Mouse (Mus musculus) embryonic facial prominence, embryonic 14.5 days (tissue): ENCODE results near the gene Mrpl23. TPM values are rescaled to one million over a fixed set of nuclear protein-coding genes. Genes with fewer than 3 reads are reported as not detected.

Source experiments
- ATAC-seq: fragments of 200-750 bp; cut with Nextera tagmentation; 2 replicates; pipeline ENCODE4 v1.8.0; 2017; ENCODE audit warnings: low read depth, moderate number of reproducible peaks, moderate TSS enrichment
- DNase-seq: peaks from one replicate; pipeline ENCODE4 v3.0.0-alpha.2; 2015; ENCODE audit warnings: low spot score
- H3K27ac ChIP-seq: fragments of 300-500 bp; sonication (generic); replicated peaks from 2 replicates; pipeline ENCODE4 v1.5.1; 2014; ENCODE audit warnings: low read depth, mild to moderate bottlenecking, low read length, moderate library complexity
- H3K27me3 ChIP-seq: fragments of 300-500 bp; sonication (generic); replicated peaks from 2 replicates; pipeline ENCODE4 v1.6.1; 2014; ENCODE audit warnings: low read length; ENCODE audit not compliant: control insufficient read depth, insufficient read depth
- H3K36me3 ChIP-seq: fragments of 300-500 bp; sonication (generic); 2 replicates; pipeline ENCODE4 v1.6.1; 2014; ENCODE audit warnings: low read length, mixed read lengths; ENCODE audit not compliant: control insufficient read depth, insufficient read depth
- H3K4me1 ChIP-seq: fragments of 300-500 bp; sonication (generic); 2 replicates; pipeline ENCODE4 v1.6.1; 2014; ENCODE audit warnings: antibody characterized with exemption, low read length; ENCODE audit not compliant: control insufficient read depth, insufficient read depth
- H3K4me2 ChIP-seq: fragments of 300-500 bp; sonication (generic); 2 replicates; pipeline ENCODE4 v1.6.1; 2014; ENCODE audit warnings: low read depth, mild to moderate bottlenecking, low read length, moderate library complexity, mixed read lengths
- H3K4me3 ChIP-seq: fragments of 300-500 bp; sonication (generic); 2 replicates; pipeline ENCODE4 v1.5.1; 2014; ENCODE audit warnings: low read depth, mild to moderate bottlenecking, low read length
- H3K9ac ChIP-seq: fragments of 300-500 bp; sonication (generic); 2 replicates; pipeline ENCODE4 v1.6.1; 2014; ENCODE audit warnings: low read depth, mild to moderate bottlenecking, low read length, moderate library complexity, mixed read lengths
- H3K9me3 ChIP-seq: fragments of 300-500 bp; sonication (generic); 2 replicates; pipeline ENCODE4 v1.6.1; 2016; ENCODE audit warnings: low read length; ENCODE audit not compliant: control insufficient read depth
- whole genome bisulfite sequencing: fragments of 180-500 bp; shearing (Covaris S2); extraction: QIAGEN DNeasy Blood & Tissue Kit; methylation state at CpG from one replicate; pipeline ENCODE4 v1.1.7; 2014; 5-methylcytosine and 5-hydroxymethylcytosine counted together
- polyA plus RNA-seq: library from polyadenylated mRNA; unstranded; fragments of >200 nt; fragmentation: Nextera tagmentation; extraction: Ambion mirVana; gene quantifications from 2 replicates; pipeline ENCODE4 v1.2.1, GENCODE M21; 2014

The Mrpl23 gene
- polyA plus RNA-seq, 1 experiment from 2014 or later: 33.1 TPM

- ATAC-seq: peak; percentile 54; the same call in 1 of the 2 replicates
Observed at GRCm38 (mm10) chr7:142525342-142526178, 6.9 kb upstream of the Mrpl23 start.

GRCm38 (mm10) chr7:142529350-142529749 lies 3.1 kb upstream of the Mrpl23 start:
- Histone ChIP-seq H3K4me3 (no peak overlapping the region), H3K27ac (peak overlapping the region; percentile 87), H3K4me1 (peaks cover 64% of the 10 kb centered on the region), H3K27me3 (no peaks in the 10 kb centered on the region), H3K36me3 (no peaks in the 10 kb centered on the region), H3K9me3 (no peaks in the 10 kb centered on the region), H3K4me2 (no peak overlapping the region), H3K9ac (peak overlapping the region; percentile 42)
- DNase-seq (no peak), ATAC-seq (no peak)
- 61% methylated on average over 10 of the region's 10 CpGs for WGBS

More at GRCm38 (mm10) chr7:142525342-142526178, 6.9 kb upstream of the Mrpl23 start:
- no peaks in the 10 kb centered on the region for H3K9me3 ChIP-seq
- H3K9ac ChIP-seq: 0 out of 2 replicates have a peak overlapping the region, but pooled peaks have one; percentile 31
- H3K36me3 ChIP-seq: no peaks in the 10 kb centered on the region
- H3K4me2 ChIP-seq: no peak overlapping the region
- H3K4me3 ChIP-seq: no peak overlapping the region
- peak; percentile 60 for DNase-seq
- 29% methylated on average over 13 of the region's 13 CpGs for WGBS
- peak overlapping the region; percentile 90 for H3K27ac ChIP-seq
- H3K4me1 ChIP-seq: peaks cover 65% of the 10 kb centered on the region
- H3K27me3 ChIP-seq: no peaks in the 10 kb centered on the region

GRCm38 (mm10) chr7:142531973-142532521 lies 439 bp upstream of the Mrpl23 start:
- 77% methylated on average over 4 of the region's 4 CpGs for WGBS
- no peak for ATAC-seq

GRCm38 (mm10) chr7:142533059-142533855 lies 771 bp downstream of the Mrpl23 start:
- peak; percentile 88 for DNase-seq
- no peaks in the 10 kb centered on the region for H3K9me3 ChIP-seq
- peak overlapping the region; percentile 79 for H3K4me2 ChIP-seq
- peaks cover 43% of the 10 kb centered on the region for H3K4me1 ChIP-seq
- ATAC-seq: peak; percentile 87
- peak overlapping the region; percentile 96 for H3K27ac ChIP-seq
- 3% methylated on average over 16 of the region's 44 CpGs for WGBS
- 0 out of 2 replicates have a peak, but pooled peaks cover 5% of the 10 kb centered on the region for H3K36me3 ChIP-seq
- H3K27me3 ChIP-seq: no peaks in the 10 kb centered on the region
- peak overlapping the region; percentile 90 for H3K9ac ChIP-seq
- peak overlapping the region; percentile 61 for H3K4me3 ChIP-seq

More at GRCm38 (mm10) chr7:142531973-142532521, 439 bp upstream of the Mrpl23 start:
- Histone ChIP-seq H3K36me3 (0 out of 2 replicates have a peak, but pooled peaks cover 5% of the 10 kb centered on the region), H3K4me1 (peaks cover 49% of the 10 kb centered on the region), H3K4me3 (no peak overlapping the region), H3K9me3 (no peaks in the 10 kb centered on the region), H3K9ac (peak overlapping the region; percentile 90), H3K27me3 (no peaks in the 10 kb centered on the region), H3K4me2 (peak overlapping the region; percentile 79; the same call in 1 of the 2 replicates), H3K27ac (peak overlapping the region; percentile 96)
- no peak for DNase-seq

- peak overlapping the region; percentile 96 for H3K27ac ChIP-seq
- no peak overlapping the region for H3K4me2 ChIP-seq
- H3K9me3 ChIP-seq: no peaks in the 10 kb centered on the region
- WGBS: 60% methylated on average over 4 of the region's 4 CpGs
- no peaks in the 10 kb centered on the region for H3K27me3 ChIP-seq
- DNase-seq: peak; percentile 88
- no peak overlapping the region for H3K4me3 ChIP-seq
- ATAC-seq: no peak
- peaks cover 45% of the 10 kb centered on the region for H3K4me1 ChIP-seq
- no peak overlapping the region for H3K9ac ChIP-seq
- H3K36me3 ChIP-seq: 0 out of 2 replicates have a peak, but pooled peaks cover 5% of the 10 kb centered on the region
Observed at GRCm38 (mm10) chr7:142535116-142535515, 2.6 kb downstream of the Mrpl23 start.

GRCm38 (mm10) chr7:142535832-142536231 lies 3.3 kb downstream of the Mrpl23 start:
- Histone ChIP-seq H3K9me3 (no peaks in the 10 kb centered on the region), H3K4me3 (no peak overlapping the region), H3K36me3 (peaks cover 8% of the 10 kb centered on the region; the same call in 1 of the 2 replicates), H3K27me3 (no peaks in the 10 kb centered on the region), H3K9ac (no peak overlapping the region), H3K27ac (peak overlapping the region; percentile 96), H3K4me1 (peaks cover 45% of the 10 kb centered on the region), H3K4me2 (no peak overlapping the region)
- DNase-seq (no peak), ATAC-seq (no peak)
- 99% methylated on average over 5 of the region's 5 CpGs for WGBS

GRCm38 (mm10) chr7:142537181-142537580 lies 4.7 kb downstream of the Mrpl23 start:
- 43% methylated on average over 5 of the region's 5 CpGs for WGBS
- H3K4me3 ChIP-seq: no peak overlapping the region
- H3K36me3 ChIP-seq: peaks cover 17% of the 10 kb centered on the region
- ATAC-seq (no peak), DNase-seq (no peak)
- peaks cover 40% of the 10 kb centered on the region for H3K4me1 ChIP-seq
- no peaks in the 10 kb centered on the region for H3K9me3 ChIP-seq
- H3K4me2 ChIP-seq: no peak overlapping the region
- no peak overlapping the region for H3K9ac ChIP-seq
- H3K27me3 ChIP-seq: no peaks in the 10 kb centered on the region
- H3K27ac ChIP-seq: peak overlapping the region; percentile 95

- peaks cover 17% of the 10 kb centered on the region for H3K36me3 ChIP-seq
- peak; percentile 92 for DNase-seq
- peak overlapping the region; percentile 23 for H3K4me2 ChIP-seq
- H3K9ac ChIP-seq: peak overlapping the region; percentile 52; the same call in 1 of the 2 replicates
- H3K9me3 ChIP-seq: no peaks in the 10 kb centered on the region
- WGBS: 5% methylated on average over 6 of the region's 6 CpGs
- no peaks in the 10 kb centered on the region for H3K27me3 ChIP-seq
- H3K4me3 ChIP-seq: no peak overlapping the region
- peaks cover 41% of the 10 kb centered on the region for H3K4me1 ChIP-seq
- ATAC-seq: peak; percentile 79
- peak overlapping the region; percentile 95 for H3K27ac ChIP-seq
Observed at GRCm38 (mm10) chr7:142537879-142538278, 5.4 kb downstream of the Mrpl23 start.
